ENCODE assay signal across 31 mouse cellular contexts in genomic region chr4:139614524-139615260, GRCm38 (mm10). TPM values are rescaled to one million over a fixed set of nuclear protein-coding genes. Genes with fewer than 3 reads are reported as not detected.
DNase-seq lines count a peak whose midpoint lies in the region; ATAC-seq and TF ChIP-seq lines count a peak whose summit lies in the region.
"Had no signal": no experiment of that assay in that cellular context is flagged by ENCODE, and none has a peak within 500 bp of the region (broad histone marks: within the 10 kb centered on the region; RNA-seq: fewer than 3 reads in every experiment).

No protein-coding gene starts in this region.

- no peaks in the 10 kb centered on the region for H3K4me1 ChIP-seq in forebrain, postnatal 0 days (ENCODE audit: insufficient read depth)
- H3K4me1 ChIP-seq in forebrain, embryonic 15.5 days: peaks cover 22% of the 10 kb centered on the region
- no peaks in the 10 kb centered on the region for H3K4me1 ChIP-seq in lung, postnatal 0 days (ENCODE audit: insufficient read depth, low read depth, low read length)
- peaks cover 12% of the 10 kb centered on the region; the same call in 1 of the 2 replicates for H3K4me1 ChIP-seq in lung, adult 2 months (ENCODE audit: control insufficient read depth, insufficient read depth, low read length)
- peaks cover 73% of the 10 kb centered on the region for H3K4me1 ChIP-seq in E14TG2a.4 (replicated peaks; ENCODE audit: low read depth, low read length)
- H3K4me1 ChIP-seq in bone marrow, adult 2 months (ENCODE audit: control insufficient read depth, insufficient read depth, low read length): peaks cover 2% of the 10 kb centered on the region; the same call in 1 of the 2 replicates

- no peak overlapping the region for H3K27ac ChIP-seq in forebrain, postnatal 0 days (ENCODE audit: low read depth, low read length)
- H3K27ac ChIP-seq in forebrain, embryonic 15.5 days (replicated peaks): no peak overlapping the region
- no peak overlapping the region for H3K27ac ChIP-seq in lung, postnatal 0 days (ENCODE audit: low read length)
- no peak overlapping the region for H3K27ac ChIP-seq in bone marrow, adult 2 months (ENCODE audit: control insufficient read depth, insufficient read depth, low read depth, low read length, poor library complexity)
- H3K27ac ChIP-seq: gastrocnemius, adult 2 months; heart, embryonic 13.5 days; hindbrain, embryonic 15.5 days; liver, embryonic 13.5 days had no signal

- TF ChIP-seq CTCF in forebrain, postnatal 0 days (IDR thresholded peaks at IDR 0.05; ENCODE audit: low read depth): no peak
- no peak for TF ChIP-seq CTCF in lung, postnatal 0 days (IDR thresholded peaks at IDR 0.05)
- TF ChIP-seq CTCF in lung, adult 2 months (IDR thresholded peaks at IDR 0.05; ENCODE audit: insufficient read depth, low read length): no peak
- no peak for TF ChIP-seq CTCF in E14TG2a.4 (conservative IDR thresholded peaks at IDR 0.05; ENCODE audit: low read length)
- TF ChIP-seq CTCF in bone marrow, adult 2 months (IDR thresholded peaks at IDR 0.05; ENCODE audit: control insufficient read depth, insufficient read depth, low read length): peak; percentile 28; the same call in 1 of the 2 replicates

- H3K27me3 ChIP-seq in forebrain, postnatal 0 days (ENCODE audit: insufficient read depth, low read length): no peaks in the 10 kb centered on the region
- H3K27me3 ChIP-seq in forebrain, embryonic 15.5 days: no peaks in the 10 kb centered on the region
- no peaks in the 10 kb centered on the region for H3K27me3 ChIP-seq in lung, postnatal 0 days (replicated peaks; ENCODE audit: insufficient read depth, low read length)
- H3K27me3 ChIP-seq in E14TG2a.4 (ENCODE audit: insufficient read depth, low read length): no peaks in the 10 kb centered on the region
- H3K27me3 ChIP-seq: heart, embryonic 13.5 days; hindbrain, embryonic 15.5 days; liver, embryonic 13.5 days had no signal

- peaks cover 19% of the 10 kb centered on the region for H3K36me3 ChIP-seq in forebrain, postnatal 0 days (ENCODE audit: insufficient read depth)
- peaks cover 12% of the 10 kb centered on the region for H3K36me3 ChIP-seq in forebrain, embryonic 15.5 days
- peaks cover 6% of the 10 kb centered on the region; the same call in 1 of the 2 replicates for H3K36me3 ChIP-seq in lung, postnatal 0 days (ENCODE audit: insufficient read depth, low read length)
- peaks cover 19% of the 10 kb centered on the region for H3K36me3 ChIP-seq in E14TG2a.4 (ENCODE audit: insufficient read depth, low read length)

- H3K9me3 ChIP-seq in forebrain, postnatal 0 days (ENCODE audit: low read length): no peaks in the 10 kb centered on the region
- H3K9me3 ChIP-seq in forebrain, embryonic 15.5 days: no peaks in the 10 kb centered on the region; the same call in 1 of the 2 replicates
- H3K9me3 ChIP-seq in lung, postnatal 0 days (ENCODE audit: low read length): no peaks in the 10 kb centered on the region
- no peaks in the 10 kb centered on the region for H3K9me3 ChIP-seq in E14TG2a.4 (ENCODE audit: low read length)
- H3K9me3 ChIP-seq: hindbrain, embryonic 15.5 days; liver, embryonic 13.5 days had no signal

- DNase-seq in forebrain, postnatal 0 days: no peak
- peak; percentile 24 for DNase-seq in lung, postnatal 0 days (ENCODE audit: low spot score)
- no peak for DNase-seq in lung, adult 2 months
- no peak for DNase-seq in frontal cortex, postnatal 10 days (ENCODE audit: low spot score in 2 of 2)
- DNase-seq in spleen, postnatal 14 days (ENCODE audit: low spot score in 2 of 2): no peak
- DNase-seq: adrenal gland, postnatal 10 days; cerebellum, adult 11 months; cerebellum, postnatal 14 days; embryo, embryonic 11 days; gastrocnemius, adult 2 months; heart, adult 11 months; heart, postnatal 36 days; kidney, adult 18-20 months; kidney, postnatal 25 days; left cerebral cortex, postnatal 4 days; liver, embryonic 13.5 days; midbrain, embryonic 14.5 days; right cerebral cortex, adult 18-20 months; thymus, adult 2 months had no signal

- TF ChIP-seq EP300 in lung, postnatal 0 days (IDR thresholded peaks at IDR 0.05): no peak

- no peak overlapping the region for H3K4me3 ChIP-seq in forebrain, postnatal 0 days (ENCODE audit: low read depth, low read length)
- H3K4me3 ChIP-seq in forebrain, embryonic 15.5 days: no peak overlapping the region
- H3K4me3 ChIP-seq in lung, postnatal 0 days (ENCODE audit: low read depth, low read length): no peak overlapping the region
- no peak overlapping the region for H3K4me3 ChIP-seq in lung, adult 2 months (replicated peaks; ENCODE audit: extremely low read depth, low read depth, low read length)
- peak overlapping the region; percentile 82 for H3K4me3 ChIP-seq in E14TG2a.4 (replicated peaks; ENCODE audit: low read length)
- no peak overlapping the region for H3K4me3 ChIP-seq in bone marrow, adult 2 months (replicated peaks; ENCODE audit: control insufficient read depth, low read depth, low read length)
- H3K4me3 ChIP-seq: gastrocnemius, adult 2 months; heart, embryonic 13.5 days; hindbrain, embryonic 15.5 days; liver, embryonic 13.5 days had no signal

- 0 out of 2 replicates have a peak, but pooled peaks have one; percentile 17 for ATAC-seq in forebrain, postnatal 0 days
- ATAC-seq in forebrain, embryonic 15.5 days (replicated peaks): no peak
- no peak for ATAC-seq in lung, postnatal 0 days
- ATAC-seq: activated CD4-positive, CD25-positive, alpha-beta regulatory T cell, adult 4 months; CD4-positive, CD25-positive, alpha-beta regulatory T cell, adult 4 months; forebrain, embryonic 16.5 days had no signal

- WGBS in forebrain, postnatal 0 days: 87% methylated on average over 21 of the region's 21 CpGs
- WGBS in forebrain, embryonic 15.5 days: 92% methylated on average over 21 of the region's 21 CpGs
- WGBS in lung, postnatal 0 days: 86% methylated on average over 21 of the region's 21 CpGs
- 84% methylated on average over 21 of the region's 21 CpGs for WGBS in lung, adult 2 months
- WGBS in bone marrow, adult 2 months: 89% methylated on average over 21 of the region's 21 CpGs

- no peak overlapping the region for H3K9ac ChIP-seq in forebrain, postnatal 0 days
- H3K9ac ChIP-seq in forebrain, embryonic 15.5 days (replicated peaks): no peak overlapping the region
- no peak overlapping the region for H3K9ac ChIP-seq in lung, postnatal 0 days (replicated peaks; ENCODE audit: low read depth)
- H3K9ac ChIP-seq: heart, embryonic 13.5 days; hindbrain, embryonic 15.5 days; liver, embryonic 13.5 days had no signal

- TF ChIP-seq POLR2A in lung, adult 2 months (IDR thresholded peaks at IDR 0.05; ENCODE audit: borderline replicate concordance, extremely low read depth, low read depth, low read length): no peak
- TF ChIP-seq POLR2A in bone marrow, adult 2 months (IDR thresholded peaks at IDR 0.05; ENCODE audit: borderline replicate concordance, control insufficient read depth, low read depth, low read length): no peak

- H3K4me2 ChIP-seq in forebrain, postnatal 0 days (ENCODE audit: low read depth): no peak overlapping the region
- no peak overlapping the region for H3K4me2 ChIP-seq in forebrain, embryonic 15.5 days (replicated peaks)
- no peak overlapping the region for H3K4me2 ChIP-seq in lung, postnatal 0 days (replicated peaks; ENCODE audit: low read depth, low read length)
- H3K4me2 ChIP-seq: heart, embryonic 13.5 days; hindbrain, embryonic 15.5 days had no signal

RNA-seq across cellular contexts. Expression of gene Aldh4a1, which starts 8.0 kb away (rescaled TPM):
- total RNA-seq in forebrain, postnatal 0 days (2014; rRNA removed): 27.7 and 29.1 TPM in 2 replicates
- polyA plus RNA-seq in forebrain, postnatal 0 days (2015; fragmentation: Nextera tagmentation; extraction: Ambion mirVana): 19.3 and 25.7 TPM in 2 replicates
- 27.7 and 29.5 TPM in 2 replicates for polyA plus RNA-seq in forebrain, embryonic 15.5 days (2015; fragmentation: Nextera tagmentation; extraction: Ambion mirVana)
- 13.4 and 19.7 TPM in 2 replicates for polyA plus RNA-seq in lung, postnatal 0 days (2015; fragmentation: Nextera tagmentation; extraction: Ambion mirVana)
- 42.9 and 44.5 TPM in 2 replicates for polyA plus RNA-seq in lung, adult 2 months (2012; rRNA removed)
- 8.1 and 17.2 TPM in 2 replicates for polyA plus RNA-seq in bone marrow, adult 2 months (2011; ENCODE audit: insufficient read depth, insufficient read length, low replicate concordance, missing spikeins)

RNA-seq across cellular contexts. Expression of gene Gm21969, which starts 11.7 kb away (rescaled TPM):
- total RNA-seq in forebrain, postnatal 0 days (2014; rRNA removed): 0.08 TPM in 1 of 2 replicates, not detected in the other
- not detected in 2 replicates for polyA plus RNA-seq in forebrain, postnatal 0 days (2015; fragmentation: Nextera tagmentation; extraction: Ambion mirVana)
- polyA plus RNA-seq in forebrain, embryonic 15.5 days (2015; fragmentation: Nextera tagmentation; extraction: Ambion mirVana): not detected in 2 replicates
- polyA plus RNA-seq in lung, postnatal 0 days (2015; fragmentation: Nextera tagmentation; extraction: Ambion mirVana): not detected in 2 replicates
- 0.02 TPM in 1 of 2 replicates, not detected in the other for polyA plus RNA-seq in lung, adult 2 months (2012; rRNA removed)
- polyA plus RNA-seq in bone marrow, adult 2 months (2011; ENCODE audit: insufficient read depth, insufficient read length, low replicate concordance, missing spikeins): not detected in 2 replicates
- total RNA-seq: adrenal gland, postnatal 10 days; gastrocnemius, adult 2 months; heart, postnatal 36 days had no signal
- polyA plus RNA-seq: activated CD4-positive, CD25-positive, alpha-beta regulatory T cell, adult 4 months; CD4-positive, CD25-positive, alpha-beta regulatory T cell, adult 4 months; embryonic facial prominence, embryonic 14.5 days; forebrain, embryonic 16.5 days; heart, embryonic 13.5 days; hindbrain, embryonic 15.5 days; liver, embryonic 13.5 days; midbrain, embryonic 14.5 days; small intestine, adult 2 months; thymus, adult 2 months had no signal

RNA-seq across cellular contexts. Expression of gene Tas1r2, which starts 38.6 kb away (rescaled TPM):
- total RNA-seq in forebrain, postnatal 0 days (2014; rRNA removed): 0.05 TPM in 1 of 2 replicates, not detected in the other
- polyA plus RNA-seq in forebrain, postnatal 0 days (2015; fragmentation: Nextera tagmentation; extraction: Ambion mirVana): not detected in 2 replicates
- not detected in 2 replicates for polyA plus RNA-seq in forebrain, embryonic 15.5 days (2015; fragmentation: Nextera tagmentation; extraction: Ambion mirVana)
- polyA plus RNA-seq in lung, postnatal 0 days (2015; fragmentation: Nextera tagmentation; extraction: Ambion mirVana): not detected in 2 replicates
- polyA plus RNA-seq in lung, adult 2 months (2012; rRNA removed): 0.05 and 0.09 TPM in 2 replicates
- not detected in 2 replicates for polyA plus RNA-seq in bone marrow, adult 2 months (2011; ENCODE audit: insufficient read depth, insufficient read length, low replicate concordance, missing spikeins)
- total RNA-seq: adrenal gland, postnatal 10 days; gastrocnemius, adult 2 months; heart, postnatal 36 days; left cerebral cortex, adult 18-20 months; left cerebral cortex, postnatal 4 days had no signal
- polyA plus RNA-seq: activated CD4-positive, CD25-positive, alpha-beta regulatory T cell, adult 4 months; CD4-positive, CD25-positive, alpha-beta regulatory T cell, adult 4 months; embryonic facial prominence, embryonic 14.5 days; forebrain, embryonic 16.5 days; heart, embryonic 13.5 days; hindbrain, embryonic 15.5 days; liver, embryonic 13.5 days; lung, embryonic 16.5 days; midbrain, embryonic 14.5 days had no signal
